Mouse (Mus musculus): ENCODE data around the gene Rock2. TPM values are rescaled to one million over a fixed set of nuclear protein-coding genes. Genes with fewer than 3 reads are reported as not detected.

The Rock2 gene
- polyA plus RNA-seq, 1 experiment: 1.0 TPM

GRCm38 (mm10) chr12:16877679-16878078 lies 17.0 kb upstream of the Rock2 start:
- no peaks in the 10 kb centered on the region for H3K36me3 ChIP-seq (replicated peaks; ENCODE audit: low read length)
- no peak overlapping the region for H3K4me3 ChIP-seq (replicated peaks)
- no peaks in the 10 kb centered on the region for H3K9me3 ChIP-seq
- peaks cover 56% of the 10 kb centered on the region for H3K27me3 ChIP-seq (replicated peaks)
- no peak for TF ChIP-seq GATA1 (IDR thresholded peaks at IDR 0.05; ENCODE audit: borderline replicate concordance, low read length)
- no peak for TF ChIP-seq FLI1 (IDR thresholded peaks at IDR 0.05; ENCODE audit: low read length)
- peaks cover 67% of the 10 kb centered on the region for H3K4me1 ChIP-seq

- TF ChIP-seq FLI1 (IDR thresholded peaks at IDR 0.05; ENCODE audit: low read length): no peak
- TF ChIP-seq GATA1 (IDR thresholded peaks at IDR 0.05; ENCODE audit: borderline replicate concordance, low read length): no peak
- Histone ChIP-seq H3K9me3 (no peaks in the 10 kb centered on the region), H3K4me3 (replicated peaks) (no peak overlapping the region), H3K27me3 (replicated peaks) (peaks cover 58% of the 10 kb centered on the region), H3K36me3 (replicated peaks; ENCODE audit: low read length) (no peaks in the 10 kb centered on the region), H3K4me1 (peaks cover 53% of the 10 kb centered on the region)
Measured at GRCm38 (mm10) chr12:16879369-16879768, 15.3 kb upstream of the Rock2 start.

GRCm38 (mm10) chr12:16880077-16880476 lies 14.6 kb upstream of the Rock2 start:
- H3K9me3 ChIP-seq: no peaks in the 10 kb centered on the region
- peaks cover 45% of the 10 kb centered on the region for H3K4me1 ChIP-seq
- H3K27me3 ChIP-seq (replicated peaks): peaks cover 55% of the 10 kb centered on the region
- H3K36me3 ChIP-seq (replicated peaks; ENCODE audit: low read length): no peaks in the 10 kb centered on the region
- H3K4me3 ChIP-seq (replicated peaks): no peak overlapping the region
- TF ChIP-seq FLI1 (IDR thresholded peaks at IDR 0.05; ENCODE audit: low read length): no peak

GRCm38 (mm10) chr12:16882442-16882841 lies 12.3 kb upstream of the Rock2 start:
- H3K9me3 ChIP-seq: no peaks in the 10 kb centered on the region
- H3K4me1 ChIP-seq: peaks cover 32% of the 10 kb centered on the region
- no peaks in the 10 kb centered on the region for H3K36me3 ChIP-seq (replicated peaks; ENCODE audit: low read length)
- no peak for TF ChIP-seq FLI1 (IDR thresholded peaks at IDR 0.05; ENCODE audit: low read length)
- TF ChIP-seq GATA1 (IDR thresholded peaks at IDR 0.05; ENCODE audit: borderline replicate concordance, low read length): no peak
- peaks cover 60% of the 10 kb centered on the region for H3K27me3 ChIP-seq (replicated peaks)
- H3K4me3 ChIP-seq (replicated peaks): no peak overlapping the region

- no peaks in the 10 kb centered on the region for H3K36me3 ChIP-seq (replicated peaks; ENCODE audit: low read length)
- peaks cover 63% of the 10 kb centered on the region for H3K27me3 ChIP-seq (replicated peaks)
- H3K9me3 ChIP-seq: no peaks in the 10 kb centered on the region
- TF ChIP-seq FLI1 (IDR thresholded peaks at IDR 0.05; ENCODE audit: low read length) (no peak), GATA1 (IDR thresholded peaks at IDR 0.05; ENCODE audit: borderline replicate concordance, low read length) (no peak)
- H3K4me3 ChIP-seq (replicated peaks): no peak overlapping the region
- peaks cover 29% of the 10 kb centered on the region for H3K4me1 ChIP-seq
Measured at GRCm38 (mm10) chr12:16883111-16883510, 11.6 kb upstream of the Rock2 start.

- H3K27me3 ChIP-seq (replicated peaks): peaks cover 71% of the 10 kb centered on the region
- no peak overlapping the region for H3K4me3 ChIP-seq (replicated peaks)
- TF ChIP-seq GATA1 (IDR thresholded peaks at IDR 0.05; ENCODE audit: borderline replicate concordance, low read length): no peak
- no peak for TF ChIP-seq FLI1 (IDR thresholded peaks at IDR 0.05; ENCODE audit: low read length)
- no peaks in the 10 kb centered on the region for H3K9me3 ChIP-seq
- no peaks in the 10 kb centered on the region for H3K36me3 ChIP-seq (replicated peaks; ENCODE audit: low read length)
- H3K4me1 ChIP-seq: peaks cover 17% of the 10 kb centered on the region
Measured at GRCm38 (mm10) chr12:16884534-16884933, 10.2 kb upstream of the Rock2 start.

- Histone ChIP-seq H3K36me3 (replicated peaks; ENCODE audit: low read length) (no peaks in the 10 kb centered on the region), H3K4me1 (peaks cover 13% of the 10 kb centered on the region), H3K27me3 (replicated peaks) (peaks cover 60% of the 10 kb centered on the region), H3K9me3 (no peaks in the 10 kb centered on the region), H3K4me3 (replicated peaks) (no peak overlapping the region)
- TF ChIP-seq GATA1 (IDR thresholded peaks at IDR 0.05; ENCODE audit: borderline replicate concordance, low read length) (no peak), FLI1 (IDR thresholded peaks at IDR 0.05; ENCODE audit: low read length) (no peak)
Measured at GRCm38 (mm10) chr12:16886354-16886753, 8.3 kb upstream of the Rock2 start.

GRCm38 (mm10) chr12:16893039-16893438 lies 1.7 kb upstream of the Rock2 start:
- Histone ChIP-seq H3K4me1 (peaks cover 29% of the 10 kb centered on the region), H3K36me3 (replicated peaks; ENCODE audit: low read length) (no peaks in the 10 kb centered on the region), H3K4me3 (replicated peaks) (peak overlapping the region; percentile 54), H3K9me3 (no peaks in the 10 kb centered on the region), H3K27me3 (replicated peaks) (peaks cover 14% of the 10 kb centered on the region)
- TF ChIP-seq FLI1 (IDR thresholded peaks at IDR 0.05; ENCODE audit: low read length): no peak
- TF ChIP-seq GATA1 (IDR thresholded peaks at IDR 0.05; ENCODE audit: borderline replicate concordance, low read length): no peak

- peaks cover 11% of the 10 kb centered on the region for H3K27me3 ChIP-seq (replicated peaks)
- no peaks in the 10 kb centered on the region for H3K9me3 ChIP-seq
- H3K4me3 ChIP-seq (replicated peaks): peak overlapping the region; percentile 96
- H3K4me1 ChIP-seq: peaks cover 37% of the 10 kb centered on the region
- H3K36me3 ChIP-seq (replicated peaks; ENCODE audit: low read length): no peaks in the 10 kb centered on the region
- no peak for TF ChIP-seq GATA1 (IDR thresholded peaks at IDR 0.05; ENCODE audit: borderline replicate concordance, low read length)
- no peak for TF ChIP-seq FLI1 (IDR thresholded peaks at IDR 0.05; ENCODE audit: low read length)
Measured at GRCm38 (mm10) chr12:16893656-16894395, 869 bp upstream of the Rock2 start.

GRCm38 (mm10) chr12:16895221-16895928 lies 680 bp downstream of the Rock2 start:
- H3K9me3 ChIP-seq: no peaks in the 10 kb centered on the region
- H3K27me3 ChIP-seq (replicated peaks): no peaks in the 10 kb centered on the region
- no peaks in the 10 kb centered on the region for H3K36me3 ChIP-seq (replicated peaks; ENCODE audit: low read length)
- H3K4me3 ChIP-seq (replicated peaks): peak overlapping the region; percentile 96
- H3K4me1 ChIP-seq: peaks cover 42% of the 10 kb centered on the region
- TF ChIP-seq FLI1 (IDR thresholded peaks at IDR 0.05; ENCODE audit: low read length) (no peak), GATA1 (IDR thresholded peaks at IDR 0.05; ENCODE audit: borderline replicate concordance, low read length) (no peak)
